Mouse (Mus musculus): ENCODE measurements around the gene Reep3. TPM values are rescaled to one million over a fixed set of nuclear protein-coding genes. Genes with fewer than 3 reads are reported as not detected.

Reep3 gene
- total and polyA plus RNA-seq, 3 experiments = 21.8 to 23.3 (median 23.2) TPM

DNA sequence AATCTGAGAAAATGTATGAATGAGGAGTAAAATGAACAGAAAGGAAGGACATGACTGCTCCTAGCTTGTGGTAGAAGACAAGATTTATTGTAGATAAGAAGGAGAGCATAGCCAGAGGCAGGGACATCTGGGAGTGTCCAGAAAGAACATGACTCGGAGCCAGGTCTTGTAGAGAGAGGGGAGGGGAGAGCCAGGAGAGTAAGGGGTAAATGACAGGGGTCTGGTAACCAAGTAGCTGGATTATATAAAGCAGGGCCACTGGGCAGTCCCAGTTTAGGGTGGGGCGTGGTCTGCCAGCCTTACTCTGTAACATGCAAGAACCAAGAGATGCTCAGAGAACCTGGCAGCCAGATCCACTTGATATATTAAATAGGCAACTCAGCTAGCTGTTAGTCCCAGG, 123.5 kb downstream of the Reep3 start:
- DNase-seq (ENCODE audit: extremely low read depth) = no peak
- H3K4me3 ChIP-seq (replicated peaks in 1 of 3; ENCODE audit: low read depth in 2 of 3, low read length in 2 of 3, poor library complexity in 1 of 3) = no peak overlapping the region
- no peaks in the 10 kb centered on the region for H3K36me3 ChIP-seq (replicated peaks in 1 of 2; ENCODE audit: control insufficient read depth in 1 of 2, insufficient read depth in 1 of 2, low read length in 1 of 2)
- in situ Hi-C loops (cut with MboI; ENCODE audit: low pct_ligation_motif_present, low pct_unique_long_range_greater_than_20kb, low sequenced_read_pairs) (no loop called here), dilution Hi-C loops (cut with MboI; ENCODE audit: extremely low pct_ligation_motif_present, extremely low pct_unique_long_range_greater_than_20kb, low sequenced_read_pairs) (no loop called here)
- no peaks in the 10 kb centered on the region for H3K9me3 ChIP-seq (replicated peaks; ENCODE audit: low read length)
- no peak overlapping the region for H3K9ac ChIP-seq (ENCODE audit: insufficient read depth, low read depth)
- H3K4me1 ChIP-seq (ENCODE audit: control insufficient read depth in 1 of 2, insufficient read depth in 2 of 2) = peaks cover 0 to 16% of the 10 kb centered on the region in 2 experiments; a peak in 3 of 4 replicates
- H3K4me2 ChIP-seq (ENCODE audit: insufficient read depth, low read depth, poor library complexity, severe bottlenecking) = no peak overlapping the region
- H3K27ac ChIP-seq (ENCODE audit: insufficient read depth, low read depth) = no peak overlapping the region
- TF ChIP-seq JUN (IDR thresholded peaks at IDR 0.05; ENCODE audit: insufficient read depth, low read depth, low read length) = no peak
- no peak for TF ChIP-seq CHD1 (IDR thresholded peaks at IDR 0.05; ENCODE audit: low read depth, low read length)
- no peak for TF ChIP-seq MAX (IDR thresholded peaks at IDR 0.05; ENCODE audit: low read length)
- no peak for TF ChIP-seq ZKSCAN1 (IDR thresholded peaks at IDR 0.05; ENCODE audit: borderline replicate concordance, low read depth, low read length)
- no peak for TF ChIP-seq ETS1 (conservative IDR thresholded peaks at IDR 0.05; ENCODE audit: low read depth, low read length)
- TF ChIP-seq SMC3 (IDR thresholded peaks at IDR 0.05; ENCODE audit: low read depth, low read length) = no peak
- TF ChIP-seq HCFC1 (IDR thresholded peaks at IDR 0.05; ENCODE audit: low read depth, low read length) = no peak
- TF ChIP-seq NRF1 (IDR thresholded peaks at IDR 0.05; ENCODE audit: low read depth, low read length) = no peak
- no peak for TF ChIP-seq CHD2 (IDR thresholded peaks at IDR 0.05; ENCODE audit: low read length)
- no peak for TF ChIP-seq E2F4 (IDR thresholded peaks at IDR 0.05; ENCODE audit: insufficient replicate concordance, low read depth, low read length)
- no peak for TF ChIP-seq SIN3A (IDR thresholded peaks at IDR 0.05; ENCODE audit: low read length)
- no peak for TF ChIP-seq MYC (IDR thresholded peaks at IDR 0.05; ENCODE audit: low read depth, low read length)
- TF ChIP-seq UBTF (IDR thresholded peaks at IDR 0.05; ENCODE audit: low read depth, low read length) = no peak
- TF ChIP-seq USF1 (IDR thresholded peaks at IDR 0.05; ENCODE audit: low read depth, low read length) = no peak
- no peak for TF ChIP-seq NELFE (IDR thresholded peaks at IDR 0.05; ENCODE audit: low read depth, low read length)
- TF ChIP-seq TBP (conservative IDR thresholded peaks at IDR 0.05; ENCODE audit: low read depth, low read length) = no peak
- TF ChIP-seq TCF12 (IDR thresholded peaks at IDR 0.05; ENCODE audit: low read depth, low read length) = no peak
- no peak for TF ChIP-seq RCOR1 (conservative IDR thresholded peaks at IDR 0.05; ENCODE audit: low read depth, low read length)
- no peak for TF ChIP-seq ELF1 (IDR thresholded peaks at IDR 0.05; ENCODE audit: low read depth, low read length)
- no peak for TF ChIP-seq CTCF (conservative IDR thresholded peaks at IDR 0.05 in 1 of 2, IDR thresholded peaks at IDR 0.05 in 1 of 2; ENCODE audit: low read depth in 2 of 2, low read length in 2 of 2)
- H3K27me3 ChIP-seq (replicated peaks) = no peaks in the 10 kb centered on the region
- no peaks in the 10 kb centered on the region for H3K79me2 ChIP-seq (replicated peaks; ENCODE audit: control insufficient read depth, extremely low read depth, insufficient read depth, poor library complexity, severe bottlenecking)

DNA sequence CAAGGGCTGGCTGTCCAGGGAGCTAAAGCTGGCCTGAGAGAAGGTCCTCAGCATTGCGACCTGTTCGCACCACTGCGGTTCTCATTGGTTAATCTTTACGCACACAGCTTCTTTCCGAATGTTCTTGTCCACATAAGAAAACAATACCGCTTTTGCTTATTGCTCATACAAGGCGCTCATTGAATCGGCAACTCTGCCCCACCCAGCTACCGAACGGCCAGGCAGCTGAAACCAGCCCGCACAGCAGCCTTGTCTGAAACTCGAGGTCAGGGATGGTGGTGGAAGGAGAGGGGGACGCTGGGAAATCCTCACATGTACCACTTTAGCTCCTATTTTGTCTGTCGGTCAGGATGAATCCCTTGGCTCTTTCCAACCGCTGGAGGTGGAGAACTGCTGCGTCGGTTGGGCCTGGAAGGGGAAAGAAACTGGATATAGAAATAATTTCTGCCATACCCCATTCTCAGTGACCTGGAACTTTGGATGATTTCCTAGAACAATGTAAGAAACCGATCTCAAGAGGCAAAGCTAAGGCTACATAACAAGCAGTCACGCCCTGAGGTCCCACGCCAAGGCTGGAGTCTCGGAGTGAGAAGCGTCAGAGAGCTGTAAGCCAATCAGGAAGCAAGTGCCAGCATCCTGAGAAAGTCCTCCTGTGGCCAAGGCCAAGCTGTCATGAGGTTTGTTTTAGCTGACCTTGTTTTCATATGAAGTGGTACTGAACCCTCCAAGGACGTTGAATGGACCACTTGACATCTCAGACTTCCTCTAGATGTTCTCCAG, 126.2 kb downstream of the Reep3 start:
- no peaks in the 10 kb centered on the region for H3K36me3 ChIP-seq (replicated peaks in 1 of 2; ENCODE audit: control insufficient read depth in 1 of 2, insufficient read depth in 1 of 2, low read length in 1 of 2)
- H3K4me2 ChIP-seq (ENCODE audit: insufficient read depth, low read depth, poor library complexity, severe bottlenecking) = no peak overlapping the region
- dilution Hi-C loops (cut with MboI; ENCODE audit: extremely low pct_ligation_motif_present, extremely low pct_unique_long_range_greater_than_20kb, low sequenced_read_pairs) = no loop called here
- H3K9ac ChIP-seq (ENCODE audit: insufficient read depth, low read depth) = no peak overlapping the region
- peaks cover 4% of the 10 kb centered on the region for H3K9me3 ChIP-seq (replicated peaks; ENCODE audit: low read length)
- in situ Hi-C loops (cut with MboI; ENCODE audit: low pct_ligation_motif_present, low pct_unique_long_range_greater_than_20kb, low sequenced_read_pairs) = no loop called here
- peaks cover 0 to 16% of the 10 kb centered on the region in 2 experiments; a peak in 3 of 4 replicates for H3K4me1 ChIP-seq (ENCODE audit: control insufficient read depth in 1 of 2, insufficient read depth in 2 of 2)
- no peaks in the 10 kb centered on the region for H3K27me3 ChIP-seq (replicated peaks)
- DNase-seq (ENCODE audit: extremely low read depth) = no peak
- H3K79me2 ChIP-seq (replicated peaks; ENCODE audit: control insufficient read depth, extremely low read depth, insufficient read depth, poor library complexity, severe bottlenecking) = no peaks in the 10 kb centered on the region
- H3K27ac ChIP-seq (ENCODE audit: insufficient read depth, low read depth) = no peak overlapping the region
- TF ChIP-seq ZNF384 (IDR thresholded peaks at IDR 0.05; ENCODE audit: low read depth, low read length) = no peak
- TF ChIP-seq EP300 (IDR thresholded peaks at IDR 0.05; ENCODE audit: low read length) = no peak
- no peak for TF ChIP-seq MYC (IDR thresholded peaks at IDR 0.05; ENCODE audit: low read depth, low read length)
- TF ChIP-seq JUN (IDR thresholded peaks at IDR 0.05; ENCODE audit: insufficient read depth, low read depth, low read length) = no peak
- no peak overlapping the region for H3K4me3 ChIP-seq (replicated peaks in 1 of 3; ENCODE audit: low read depth in 2 of 3, low read length in 2 of 3, poor library complexity in 1 of 3)

Data from CH12.LX (cell line).